In the genomic region with DNA sequence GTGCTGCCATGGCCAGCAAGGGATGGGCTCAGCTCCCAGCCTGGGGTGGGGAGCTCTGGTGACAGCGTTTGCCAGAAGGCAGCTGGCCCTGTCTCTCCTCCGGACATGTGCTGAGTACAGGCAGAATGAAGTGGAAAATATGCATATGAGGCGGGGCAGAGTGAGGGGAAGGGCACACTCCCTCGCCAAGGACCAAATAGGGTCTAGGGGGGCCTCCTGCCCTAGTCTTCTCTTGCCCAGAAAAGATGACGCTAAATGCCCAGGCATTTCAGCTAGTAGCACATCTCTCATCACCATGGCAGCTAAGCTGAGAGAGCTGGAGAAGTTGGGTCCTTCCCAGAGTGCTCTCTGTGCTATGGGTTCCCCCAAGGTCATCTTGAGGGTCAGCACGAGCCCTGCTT, we compare ENCODE assay signal across 8 mouse cellular contexts. TPM values are rescaled to one million over a fixed set of nuclear protein-coding genes. Genes with fewer than 3 reads are reported as not detected.
DNase-seq lines count a peak whose midpoint lies in the region; ATAC-seq and TF ChIP-seq lines count a peak whose summit lies in the region.

No protein-coding gene starts in this region.

- TF ChIP-seq CTCF in stomach, postnatal 0 days (IDR thresholded peaks at IDR 0.05; ENCODE audit: low read depth) = no peak

- H3K36me3 ChIP-seq in hindbrain, embryonic 12.5 days = no peaks in the 10 kb centered on the region
- H3K36me3 ChIP-seq in limb, embryonic 14.5 days (ENCODE audit: control insufficient read depth, insufficient read depth, low read length) = no peaks in the 10 kb centered on the region
- H3K36me3 ChIP-seq in stomach, postnatal 0 days (ENCODE audit: control insufficient read depth, insufficient read depth, low read length) = no peaks in the 10 kb centered on the region

- ATAC-seq in hindbrain, embryonic 12.5 days (ENCODE audit: low FRiP score) = peak; percentile 38; the same call in 1 of the 2 replicates
- peak; percentile 79 for ATAC-seq in limb, embryonic 14.5 days (ENCODE audit: low FRiP score, low read depth)
- peak; percentile 64; the same call in 1 of the 2 replicates for ATAC-seq in stomach, postnatal 0 days (ENCODE audit: low FRiP score, low TSS enrichment)
- no peak for ATAC-seq in erythroid progenitor cell, adult 5-6 weeks (replicated peaks; ENCODE audit: low FRiP score, poor library complexity, severe bottlenecking)

- peaks cover 6% of the 10 kb centered on the region; the same call in 1 of the 2 replicates for H3K4me1 ChIP-seq in hindbrain, embryonic 12.5 days
- no peaks in the 10 kb centered on the region for H3K4me1 ChIP-seq in limb, embryonic 14.5 days (ENCODE audit: control insufficient read depth, insufficient read depth, low read length)
- H3K4me1 ChIP-seq in stomach, postnatal 0 days (replicated peaks; ENCODE audit: control insufficient read depth, insufficient read depth) = peaks cover 8% of the 10 kb centered on the region; the same call in 1 of the 2 replicates

- no peaks in the 10 kb centered on the region for H3K27me3 ChIP-seq in hindbrain, embryonic 12.5 days
- H3K27me3 ChIP-seq in limb, embryonic 14.5 days (ENCODE audit: control insufficient read depth, insufficient read depth, low read length) = no peaks in the 10 kb centered on the region
- H3K27me3 ChIP-seq in stomach, postnatal 0 days (ENCODE audit: control insufficient read depth, insufficient read depth, low read length) = no peaks in the 10 kb centered on the region

- H3K27ac ChIP-seq in hindbrain, embryonic 12.5 days = no peak overlapping the region
- H3K27ac ChIP-seq in limb, embryonic 14.5 days (replicated peaks; ENCODE audit: low read depth, low read length) = no peak overlapping the region
- peak overlapping the region; percentile 72; the same call in 1 of the 2 replicates for H3K27ac ChIP-seq in stomach, postnatal 0 days (replicated peaks)

- H3K9me3 ChIP-seq in hindbrain, embryonic 12.5 days (replicated peaks) = no peaks in the 10 kb centered on the region
- no peaks in the 10 kb centered on the region for H3K9me3 ChIP-seq in limb, embryonic 14.5 days (ENCODE audit: control insufficient read depth, low read length)
- H3K9me3 ChIP-seq in stomach, postnatal 0 days (ENCODE audit: control insufficient read depth, low read length) = no peaks in the 10 kb centered on the region

- H3K4me2 ChIP-seq in hindbrain, embryonic 12.5 days (replicated peaks) = no peak overlapping the region
- no peak overlapping the region for H3K4me2 ChIP-seq in limb, embryonic 14.5 days (replicated peaks; ENCODE audit: low read depth, low read length, severe bottlenecking)
- no peak overlapping the region for H3K4me2 ChIP-seq in stomach, postnatal 0 days (replicated peaks; ENCODE audit: low read depth)

- TF ChIP-seq EP300 in stomach, postnatal 0 days (optimal IDR thresholded peaks at IDR 0.05) = no peak

- WGBS in hindbrain, embryonic 12.5 days = 37% methylated on average over 6 of the region's 6 CpGs
- 44% methylated on average over 6 of the region's 6 CpGs for WGBS in limb, embryonic 14.5 days
- WGBS in stomach, postnatal 0 days = 28% methylated on average over 6 of the region's 6 CpGs

- no peak overlapping the region for H3K9ac ChIP-seq in hindbrain, embryonic 12.5 days
- H3K9ac ChIP-seq in limb, embryonic 14.5 days (ENCODE audit: low read depth, low read length, severe bottlenecking) = no peak overlapping the region
- H3K9ac ChIP-seq in stomach, postnatal 0 days (ENCODE audit: low read length) = no peak overlapping the region

- DNase-seq in layer of hippocampus, adult 11-12 months (ENCODE audit: low spot score) = peak; percentile 54
- no peak for DNase-seq in layer of hippocampus, adult 8-10 months (ENCODE audit: low spot score in 2 of 2)
- DNase-seq in adrenal gland, postnatal 25 days = peak; percentile 51
- DNase-seq in gastrocnemius, adult 8-10 months (ENCODE audit: low spot score in 2 of 2) = peak; percentile 76 to 88
- peak; percentile 58 for DNase-seq in limb, embryonic 14.5 days (ENCODE audit: low spot score)
- peak; percentile 36 for DNase-seq in stomach, postnatal 0 days (ENCODE audit: low spot score)

- H3K4me3 ChIP-seq in hindbrain, embryonic 12.5 days = no peak overlapping the region
- no peak overlapping the region for H3K4me3 ChIP-seq in limb, embryonic 14.5 days (replicated peaks; ENCODE audit: low read length)
- no peak overlapping the region for H3K4me3 ChIP-seq in stomach, postnatal 0 days (ENCODE audit: low read depth, low read length)

- no peak for TF ChIP-seq POLR2A in limb, embryonic 14.5 days (IDR thresholded peaks at IDR 0.05; ENCODE audit: borderline replicate concordance, extremely low read depth, insufficient read depth, insufficient read length)

RNA-seq across cellular contexts. Expression of a gene that starts 44.1 kb away (rescaled TPM):
- total RNA-seq in layer of hippocampus, adult 8-10 months (2022) = 1 to 10 TPM; 6.5 to 9.9 (median 8.2) TPM
- 62.3 and 98.6 TPM in 2 replicates for total RNA-seq in adrenal gland, postnatal 25 days (2021)
- total RNA-seq in gastrocnemius, adult 8-10 months (2022) = 10 to 100 TPM; 14.5 to 30.2 (median 27.6) TPM
- 6.4 and 7.1 TPM in 2 replicates for polyA plus RNA-seq in hindbrain, embryonic 12.5 days (2016; fragmentation: Nextera tagmentation; extraction: Ambion mirVana)
- 36.9 and 44.7 TPM in 2 replicates for polyA plus RNA-seq in limb, embryonic 14.5 days (2012; rRNA removed)
- 27.0 and 31.7 TPM in 2 replicates for polyA plus RNA-seq in limb, embryonic 14.5 days (2014; fragmentation: Nextera tagmentation; extraction: Ambion mirVana)
- 20.8 and 27.4 TPM in 2 replicates for polyA plus RNA-seq in stomach, postnatal 0 days (2015; fragmentation: Nextera tagmentation; extraction: Ambion mirVana)
- 3.8 and 7.6 TPM in 2 replicates for total RNA-seq in erythroid progenitor cell, adult 5-6 weeks (2015; ENCODE audit: low replicate concordance)
- total RNA-seq in erythroid progenitor cell, adult 5-6 weeks (2017; ENCODE audit: low replicate concordance) = 2.3 and 6.8 TPM in 2 replicates

RNA-seq across cellular contexts. Expression of a gene that starts 52.9 kb away (rescaled TPM):
- 10 to 100 TPM; 22.5 to 31.6 (median 27.1) TPM for total RNA-seq in layer of hippocampus, adult 8-10 months (2022)
- total RNA-seq in adrenal gland, postnatal 25 days (2021) = 0.12 TPM in 1 of 2 replicates, not detected in the other
- under 1 TPM in 2 of 4 experiments, not detected in 2; 0.19 to 0.27 TPM for total RNA-seq in gastrocnemius, adult 8-10 months (2022)
- 19.7 and 20.3 TPM in 2 replicates for polyA plus RNA-seq in hindbrain, embryonic 12.5 days (2016; fragmentation: Nextera tagmentation; extraction: Ambion mirVana)
- 9.8 and 12.6 TPM in 2 replicates for polyA plus RNA-seq in limb, embryonic 14.5 days (2012; rRNA removed)
- 9.1 and 11.8 TPM in 2 replicates for polyA plus RNA-seq in limb, embryonic 14.5 days (2014; fragmentation: Nextera tagmentation; extraction: Ambion mirVana)
- 1.5 and 1.6 TPM in 2 replicates for polyA plus RNA-seq in stomach, postnatal 0 days (2015; fragmentation: Nextera tagmentation; extraction: Ambion mirVana)
- total RNA-seq in erythroid progenitor cell, adult 5-6 weeks (2015; ENCODE audit: low replicate concordance) = not detected in 2 replicates
- total RNA-seq in erythroid progenitor cell, adult 5-6 weeks (2017; ENCODE audit: low replicate concordance) = not detected in 2 replicates

RNA-seq across cellular contexts. Expression of a gene that starts 53.3 kb away (rescaled TPM):
- 10 to 100 TPM; 36.3 to 42.8 (median 37.7) TPM for total RNA-seq in layer of hippocampus, adult 8-10 months (2022)
- total RNA-seq in adrenal gland, postnatal 25 days (2021) = 71.0 and 74.2 TPM in 2 replicates
- 1 to 10 TPM; 3.6 to 7.9 (median 4.7) TPM for total RNA-seq in gastrocnemius, adult 8-10 months (2022)
- polyA plus RNA-seq in hindbrain, embryonic 12.5 days (2016; fragmentation: Nextera tagmentation; extraction: Ambion mirVana) = 0.17 and 0.21 TPM in 2 replicates
- polyA plus RNA-seq in limb, embryonic 14.5 days (2012; rRNA removed) = 1.2 and 1.6 TPM in 2 replicates
- 1.2 and 1.6 TPM in 2 replicates for polyA plus RNA-seq in limb, embryonic 14.5 days (2014; fragmentation: Nextera tagmentation; extraction: Ambion mirVana)
- 2.8 and 3.0 TPM in 2 replicates for polyA plus RNA-seq in stomach, postnatal 0 days (2015; fragmentation: Nextera tagmentation; extraction: Ambion mirVana)
- total RNA-seq in erythroid progenitor cell, adult 5-6 weeks (2015; ENCODE audit: low replicate concordance) = 23.8 and 24.7 TPM in 2 replicates
- 7.7 and 8.5 TPM in 2 replicates for total RNA-seq in erythroid progenitor cell, adult 5-6 weeks (2017; ENCODE audit: low replicate concordance)

Comparison
In these comparisons a context has a peak if more than half of its experiments do, and no peak if none do; other contexts are left out.
1. DNase-seq: peak in layer of hippocampus, adult 11-12 months (single experiment), adrenal gland, postnatal 25 days (single experiment), gastrocnemius, adult 8-10 months (2 of 2), limb, embryonic 14.5 days (single experiment) and stomach, postnatal 0 days (single experiment); none in layer of hippocampus, adult 8-10 months (0 of 2).
2. RNA of a gene that starts 52.9 kb away (total RNA-seq): 22.5 to 31.6 TPM in layer of hippocampus, adult 8-10 months; 0.19 to 0.27 TPM in gastrocnemius, adult 8-10 months, 0.12 TPM in adrenal gland, postnatal 25 days and not detected in erythroid progenitor cell, adult 5-6 weeks; every median in the first group is over 10 times any median in the second.